Mouse (Mus musculus) urinary bladder, postnatal 25 days (tissue): ENCODE results near the gene H2-M5.
"Not testable (repeated sequence)": the region's sequence is repeated elsewhere in the genome, so short reads cannot be mapped to it uniquely, and the experiment has no call there.

Experiments used
- DNase-seq: peaks from one replicate; pipeline ENCODE4 v3.0.0; 2022; ENCODE audit warnings: low spot score

H2-M5 gene

GRCm38 (mm10) chr17:36989437-36989836, at the start of gene H2-M5:
H2-M5 (minus strand) TSS chr17:36989537.
- DNase-seq, result no peak

- no peak for DNase-seq
Measured at GRCm38 (mm10) chr17:37029162-37029561, 39.8 kb upstream of the H2-M5 start.

DNA sequence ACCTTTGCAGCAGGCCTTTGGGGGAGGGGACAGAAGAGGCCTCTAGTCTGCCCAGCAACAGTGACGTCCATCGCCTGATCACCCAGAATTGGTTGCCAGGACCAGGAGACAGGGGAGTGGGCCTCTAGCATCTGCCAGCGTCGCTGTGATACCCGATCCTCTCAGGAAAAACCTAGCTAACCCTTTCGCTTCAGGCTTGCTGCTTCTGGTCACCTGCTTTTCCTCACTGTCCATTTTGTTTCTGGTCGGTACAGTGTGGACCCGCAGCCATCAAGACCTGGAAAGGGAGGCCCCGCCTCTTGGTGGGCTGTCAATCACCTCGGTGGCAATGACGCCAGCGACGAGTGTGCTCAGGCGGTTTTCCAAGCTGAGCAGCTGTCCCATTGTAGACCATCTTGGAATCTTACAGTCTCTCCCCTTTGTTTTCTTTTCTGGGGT, 39.4 kb upstream of the H2-M5 start:
- peak; percentile 88 for DNase-seq

- DNase-seq, result no peak
Measured at GRCm38 (mm10) chr17:37028212-37028611, 38.9 kb upstream of the H2-M5 start.

DNA sequence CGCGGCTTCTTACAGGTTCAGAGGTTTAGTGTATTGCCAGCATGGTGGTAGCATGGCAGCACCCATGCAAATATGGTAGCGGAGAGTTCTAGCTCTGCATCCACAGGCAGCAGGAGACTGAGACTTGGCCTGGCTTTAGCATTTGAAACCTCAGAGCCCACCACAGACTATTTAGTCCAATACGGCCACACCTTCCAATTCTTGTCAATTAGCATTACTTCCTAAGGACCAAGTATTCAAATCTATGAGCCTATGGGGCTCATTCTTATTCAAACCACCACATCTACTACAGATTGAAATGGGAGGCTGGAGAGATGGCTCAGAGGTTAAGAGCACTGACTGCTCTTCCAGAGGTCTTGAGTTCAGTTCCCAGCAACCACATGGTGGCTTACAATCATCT, 38.1 kb upstream of the H2-M5 start:
- no peak for DNase-seq

DNA sequence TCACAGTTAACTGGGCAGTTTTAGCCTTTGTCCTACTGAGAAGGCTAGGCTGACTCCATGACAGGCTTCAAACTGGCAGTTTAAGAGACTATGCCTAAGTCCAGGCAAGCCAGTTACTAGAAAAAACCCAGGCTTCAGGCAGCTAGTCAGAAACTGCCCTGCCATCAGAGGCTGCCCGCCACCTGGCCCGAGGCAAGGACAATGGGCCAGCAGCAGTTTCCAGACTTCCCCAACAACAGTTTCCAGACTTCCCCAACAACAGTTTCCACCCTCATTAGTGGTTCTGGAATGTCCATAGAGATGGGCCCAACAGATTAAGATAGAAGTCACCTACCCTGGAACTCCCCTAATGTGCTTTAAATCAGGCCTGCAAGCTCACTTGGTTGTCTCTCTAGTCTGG, 37.1 kb upstream of the H2-M5 start:
- DNase-seq, result no peak

DNA sequence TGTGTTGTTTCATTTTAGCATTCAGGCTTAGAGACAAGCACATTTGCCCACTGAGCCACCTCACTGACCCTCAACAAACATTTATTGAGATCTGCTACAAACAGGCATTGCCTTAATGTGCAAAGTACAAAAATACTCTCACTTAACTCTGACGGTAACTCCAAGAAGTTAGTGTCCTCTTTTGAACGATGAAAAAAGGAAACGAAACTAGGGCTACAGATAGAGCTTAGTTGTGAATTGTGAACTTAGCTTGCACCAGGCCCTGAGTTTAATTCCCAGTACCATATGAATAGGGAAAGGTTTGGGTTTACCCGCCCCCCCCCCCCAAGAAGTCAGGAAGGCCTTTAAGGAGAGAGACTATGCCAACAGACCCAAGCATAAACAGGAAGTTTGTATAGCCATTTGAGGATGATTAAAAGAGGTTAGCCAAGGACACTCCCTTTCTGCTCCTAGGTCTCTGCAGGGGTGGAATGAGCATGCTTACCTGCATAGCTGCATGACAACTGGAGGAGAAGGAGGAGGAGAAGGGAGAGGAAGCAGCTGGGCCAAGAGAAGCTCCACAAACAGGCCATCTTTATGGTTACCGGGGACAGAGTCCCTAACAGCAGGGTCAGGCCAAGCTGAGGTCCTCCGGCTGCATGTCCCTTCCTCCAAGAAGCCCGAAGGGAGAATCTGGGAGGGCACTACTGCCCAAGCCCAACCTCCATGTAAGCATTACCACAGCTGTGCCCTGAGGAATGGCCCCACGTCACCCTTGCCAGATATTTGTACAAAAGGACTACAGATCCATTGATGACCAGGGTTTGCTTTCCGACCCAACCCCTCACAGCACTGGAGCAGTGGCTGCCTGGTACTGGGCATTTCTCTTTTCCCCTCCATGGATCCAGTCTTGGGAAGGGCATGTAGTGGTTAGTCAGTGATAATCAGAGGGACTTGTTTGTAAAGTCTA, 33.6 kb upstream of the H2-M5 start, which contains the start of gene Mog:
TSS of gene Mog (minus strand) at position 771 of the 949 bp plus-strand sequence.
- DNase-seq, result no peak

DNA sequence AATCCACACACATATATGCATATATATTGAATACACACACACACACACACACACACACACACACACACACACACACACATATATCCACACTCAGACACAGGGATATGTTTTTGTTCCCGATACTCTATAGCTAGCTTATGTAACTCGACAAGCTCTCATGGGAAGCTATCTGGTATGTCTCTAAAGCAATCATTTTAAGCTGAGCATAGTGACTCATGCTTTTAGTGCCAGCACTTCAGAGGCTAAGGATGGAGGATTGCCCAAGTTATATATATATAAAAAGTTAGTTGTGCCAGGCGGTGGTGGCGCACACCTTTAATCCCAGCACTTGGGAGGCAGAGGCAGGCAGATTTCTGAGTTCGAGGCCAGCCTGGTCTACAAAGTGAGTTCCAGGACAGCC, 29.9 kb upstream of the H2-M5 start:
- DNase-seq, result not testable (repeated sequence)

DNA sequence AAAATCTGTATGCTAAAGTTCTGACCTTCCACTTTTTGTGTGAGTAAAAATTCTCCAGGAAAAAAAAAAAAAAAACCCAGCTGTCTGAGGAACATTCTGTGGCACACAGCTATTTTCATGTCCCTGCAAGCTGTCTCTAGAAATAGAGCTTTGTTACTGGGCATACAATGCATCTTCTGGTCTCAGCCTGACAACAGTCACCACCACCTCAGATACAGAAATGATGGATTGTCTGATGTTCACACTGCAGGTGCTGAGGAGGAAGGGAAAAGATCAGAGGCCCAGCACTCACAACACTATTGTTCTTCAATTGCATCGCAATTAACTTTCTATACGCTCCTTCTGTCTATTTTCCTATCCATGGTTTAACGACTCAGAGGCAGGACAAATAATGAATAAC, 29.0 kb upstream of the H2-M5 start:
- no peak for DNase-seq

DNA sequence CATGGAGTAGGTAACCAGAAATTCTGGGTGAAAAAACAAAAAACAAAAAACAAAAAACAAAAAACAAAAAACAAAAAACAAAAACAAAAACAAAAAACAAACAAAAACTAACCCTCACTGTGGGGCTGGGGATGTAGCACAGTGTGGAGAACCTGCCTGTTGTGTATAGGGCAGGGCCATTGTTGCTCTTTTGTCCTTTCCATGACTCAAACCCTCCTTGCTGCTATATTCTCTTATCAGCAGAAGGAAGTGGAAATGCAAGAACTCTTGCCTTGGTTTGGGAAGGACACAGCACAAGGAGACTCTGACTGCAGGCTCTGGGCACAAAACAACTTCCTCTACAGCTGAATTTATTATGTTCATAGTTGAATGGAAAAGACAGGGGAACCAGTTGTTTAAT, 27.0 kb upstream of the H2-M5 start:
- no peak for DNase-seq

- DNase-seq, result no peak
Measured at GRCm38 (mm10) chr17:37012141-37012540, 22.8 kb upstream of the H2-M5 start.

GRCm38 (mm10) chr17:37011719-37012118, 22.4 kb upstream of the H2-M5 start:
- no peak for DNase-seq

- no peak for DNase-seq
Measured at GRCm38 (mm10) chr17:37009460-37010042, 20.2 kb upstream of the H2-M5 start.

DNA sequence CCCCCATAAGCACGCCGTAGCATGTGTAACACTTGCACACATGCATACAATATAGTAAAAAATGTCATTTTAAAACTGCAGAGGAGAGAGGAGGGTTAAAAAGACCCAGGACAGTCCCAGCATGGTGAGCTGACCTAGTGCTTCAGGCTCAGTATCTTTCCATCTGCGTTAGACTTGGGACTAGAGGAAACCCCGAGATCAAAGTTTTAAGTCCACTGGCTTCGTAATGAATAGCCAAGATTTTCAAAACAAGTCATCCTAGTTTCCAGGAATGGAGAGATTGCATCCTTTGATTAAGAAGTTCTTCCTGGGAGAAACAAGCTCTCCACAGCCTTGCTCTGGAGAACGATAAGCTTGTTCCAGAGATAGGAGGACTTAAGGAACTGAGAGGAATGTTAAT, 18.8 kb upstream of the H2-M5 start:
- DNase-seq, result no peak

- DNase-seq, result no peak
Measured at GRCm38 (mm10) chr17:37003366-37003765, 14.0 kb upstream of the H2-M5 start.

GRCm38 (mm10) chr17:37002364-37003330, 13.3 kb upstream of the H2-M5 start:
- peak; percentile 50 for DNase-seq

DNA sequence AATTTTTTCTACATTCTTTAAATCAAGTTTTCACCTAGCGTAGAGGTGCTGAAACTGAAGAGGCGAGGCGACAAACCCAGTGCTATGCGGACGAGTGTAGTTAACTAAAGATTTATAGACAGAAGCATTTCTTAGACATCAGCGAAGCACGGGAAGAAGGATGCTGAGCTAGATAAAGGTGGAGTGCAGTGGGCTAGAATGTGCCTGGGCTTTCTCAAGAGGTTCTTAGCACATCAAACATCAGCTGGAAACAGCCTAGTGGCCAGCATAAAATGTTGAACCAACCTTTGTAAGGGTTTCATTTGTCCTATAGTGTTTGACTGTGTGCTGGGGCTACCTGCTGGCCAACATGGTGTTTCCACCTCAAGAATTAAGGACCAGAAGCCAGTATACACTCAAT, 11.5 kb upstream of the H2-M5 start, which contains the start of gene Zfp57:
TSS of gene Zfp57 (plus strand) at position 301 of the 400 bp plus-strand sequence.
- DNase-seq, result no peak

- no peak for DNase-seq
Measured at GRCm38 (mm10) chr17:36998477-36998876, 9.1 kb upstream of the H2-M5 start.

DNA sequence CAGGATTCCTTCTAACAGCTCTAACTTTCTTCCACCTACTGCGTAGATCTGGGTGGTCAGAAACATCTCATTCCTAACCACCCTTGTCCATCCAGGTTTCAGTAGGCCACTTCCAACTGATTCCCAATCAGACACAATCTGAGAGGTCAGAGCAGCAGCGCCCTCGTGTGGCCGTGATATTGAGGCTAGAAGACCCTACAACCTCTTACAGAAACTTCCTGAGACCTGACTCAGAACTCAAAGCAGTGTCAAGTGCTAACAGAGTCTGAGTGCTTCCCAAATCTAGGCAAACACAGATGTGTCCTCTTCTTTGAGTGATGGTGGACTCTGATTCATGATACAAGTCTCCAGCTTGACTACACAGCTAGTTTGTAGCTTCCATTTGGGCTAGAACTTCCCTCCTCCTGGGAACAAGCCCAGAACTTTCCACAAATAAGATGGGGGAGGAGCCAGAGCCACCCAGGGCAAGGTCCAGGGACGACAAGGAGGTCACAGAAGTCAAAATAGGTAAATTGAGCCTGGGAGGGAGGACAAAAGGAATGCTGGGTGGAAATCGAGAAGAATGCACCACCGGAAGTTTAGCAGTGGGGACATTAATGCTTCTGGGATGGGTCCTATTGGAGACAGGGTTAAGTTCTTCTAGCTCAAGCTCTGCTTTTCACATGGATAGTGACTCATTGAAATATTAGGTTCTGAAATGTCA, 7.8 kb upstream of the H2-M5 start:
- DNase-seq, result peak; percentile 80

DNA sequence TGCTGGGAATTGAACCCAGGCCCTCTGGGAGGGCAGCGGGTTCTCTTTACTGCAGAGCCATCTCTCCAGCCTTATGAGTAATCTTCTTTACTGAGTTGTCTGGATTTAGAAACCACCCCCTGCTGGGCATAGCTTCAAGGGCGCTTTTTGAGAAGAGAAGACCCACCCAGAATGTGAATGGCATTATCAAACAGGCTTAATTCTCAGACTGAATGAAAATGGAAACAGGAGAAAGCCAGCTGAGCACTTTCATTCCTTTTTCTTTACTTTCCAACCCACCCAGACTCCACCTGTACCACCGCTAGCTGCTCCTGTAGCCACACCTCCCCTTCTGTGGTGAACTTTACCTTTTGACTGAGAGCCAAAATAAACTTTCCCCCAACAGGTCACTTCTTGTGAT, 6.1 kb upstream of the H2-M5 start:
- DNase-seq, result no peak

DNA sequence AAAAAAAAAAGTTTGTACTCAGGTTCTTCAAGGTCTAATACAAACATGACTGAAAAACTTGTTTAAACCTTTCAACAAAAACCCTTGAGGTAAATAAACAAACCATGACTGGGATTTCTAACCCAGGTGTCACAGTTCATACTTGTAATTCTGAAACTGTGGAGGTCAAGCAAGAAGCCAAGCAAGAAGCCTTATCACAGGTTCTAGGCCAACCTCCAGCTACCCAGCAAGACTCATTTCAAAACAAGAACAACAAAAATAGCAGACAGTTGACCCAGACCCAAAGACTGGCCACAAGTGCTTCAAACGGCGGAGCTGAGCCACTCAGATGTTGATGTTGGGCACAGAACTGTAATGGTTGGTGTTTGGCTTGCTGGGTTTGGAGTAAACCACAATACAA, 5.2 kb upstream of the H2-M5 start:
- DNase-seq, result no peak
